Mouse (Mus musculus): Measurements from ENCODE around the gene Plekha7.

Gene Plekha7

DNA sequence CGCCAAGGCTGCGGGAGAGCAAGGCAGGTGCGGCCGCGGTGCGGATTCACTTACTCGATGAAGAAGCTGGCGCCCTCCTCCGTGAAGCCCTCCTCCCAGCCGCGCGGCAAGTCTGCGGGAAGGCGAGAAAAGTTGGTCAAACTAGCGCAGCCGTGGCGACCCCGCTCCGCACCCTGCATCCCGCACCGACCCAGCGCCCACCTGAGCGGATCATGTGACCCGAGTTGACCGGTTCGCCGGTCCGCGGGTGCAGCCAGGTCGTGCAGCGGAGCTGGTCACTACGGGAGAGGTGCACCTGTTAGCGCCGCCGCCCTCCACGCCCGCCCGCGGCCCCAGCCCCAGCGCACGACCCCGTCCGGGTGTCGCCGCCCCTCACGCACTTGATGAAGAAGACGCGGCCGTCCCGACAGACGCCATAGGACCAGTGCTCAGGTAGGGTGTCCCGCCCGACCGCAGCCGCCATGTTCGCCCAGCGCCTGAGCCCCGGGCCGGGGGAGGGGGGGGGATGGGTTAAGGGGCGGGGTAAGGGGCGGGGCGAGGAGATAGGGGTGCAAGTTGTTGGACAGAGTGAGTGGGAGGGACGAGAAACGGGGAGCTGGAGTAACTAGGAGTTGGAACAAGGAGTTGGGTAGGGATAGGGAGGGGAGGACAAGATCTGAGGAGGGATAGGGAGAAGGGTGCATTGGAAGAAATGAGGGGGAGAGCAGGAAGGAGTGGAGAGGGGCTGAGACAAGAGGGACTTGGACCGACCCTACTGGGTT is at the start of gene Plekha7:
Plekha7 (minus strand) TSS at position 506 of the 761 bp plus-strand sequence.
- peak; percentile 49 for DNase-seq

DNA sequence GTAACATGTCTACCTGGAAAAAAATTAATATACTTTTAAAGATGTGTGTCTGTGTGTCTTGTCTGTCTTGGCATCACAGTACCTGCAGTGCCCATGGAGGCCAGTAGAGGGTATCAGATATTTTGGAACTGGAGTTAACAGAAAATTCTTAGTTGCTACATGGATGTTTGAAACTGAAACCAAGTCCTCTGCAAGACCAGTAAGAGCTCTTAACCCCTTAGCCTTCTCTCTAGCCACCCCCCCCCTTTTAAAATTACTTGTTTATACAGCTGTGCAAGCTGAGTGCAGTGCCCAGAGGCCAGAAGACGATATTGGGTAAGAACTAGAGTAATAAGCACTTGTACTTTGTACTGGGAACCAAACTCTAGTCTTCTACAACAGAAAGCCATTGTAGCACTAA is 28.1 kb upstream of the Plekha7 start:
- DNase-seq: peak; percentile 86

DNA sequence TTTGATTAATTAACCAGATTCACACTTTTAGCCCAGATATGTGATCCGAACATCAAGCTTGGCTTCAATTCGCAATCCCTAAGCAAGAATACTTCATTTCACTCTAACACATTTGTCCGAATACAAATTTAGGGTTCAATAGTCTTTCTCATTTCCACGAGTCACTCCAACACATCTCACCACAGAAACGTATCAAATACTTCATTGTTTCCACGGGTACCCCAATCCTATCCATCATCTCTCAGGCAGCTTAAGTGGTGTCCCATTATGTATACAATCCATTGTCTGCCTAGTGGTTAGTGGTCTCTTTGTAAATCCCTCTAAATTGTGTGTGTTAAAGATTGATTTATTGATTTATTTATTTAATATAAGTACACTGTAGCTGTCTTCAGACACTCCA is 27.0 kb upstream of the Plekha7 start:
- no peak for DNase-seq

DNA sequence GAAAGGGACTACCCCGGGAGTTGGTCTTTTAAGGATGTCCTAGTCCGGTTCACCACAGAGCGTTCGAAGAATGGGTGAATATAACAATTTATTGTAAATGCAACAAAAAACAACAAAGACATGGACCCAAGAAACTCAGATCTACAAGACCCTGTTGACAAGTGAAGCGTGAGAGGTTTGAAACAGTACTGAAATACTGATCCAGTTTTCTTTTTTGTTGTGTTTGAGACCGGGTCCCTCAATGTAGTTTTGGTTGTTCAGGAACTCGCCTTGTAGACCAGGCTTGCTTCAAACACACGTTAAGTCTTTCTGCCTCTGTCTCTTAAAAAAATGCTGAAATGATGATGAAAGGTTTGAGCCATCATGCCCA is 26.5 kb upstream of the Plekha7 start:
- no peak for DNase-seq

DNA sequence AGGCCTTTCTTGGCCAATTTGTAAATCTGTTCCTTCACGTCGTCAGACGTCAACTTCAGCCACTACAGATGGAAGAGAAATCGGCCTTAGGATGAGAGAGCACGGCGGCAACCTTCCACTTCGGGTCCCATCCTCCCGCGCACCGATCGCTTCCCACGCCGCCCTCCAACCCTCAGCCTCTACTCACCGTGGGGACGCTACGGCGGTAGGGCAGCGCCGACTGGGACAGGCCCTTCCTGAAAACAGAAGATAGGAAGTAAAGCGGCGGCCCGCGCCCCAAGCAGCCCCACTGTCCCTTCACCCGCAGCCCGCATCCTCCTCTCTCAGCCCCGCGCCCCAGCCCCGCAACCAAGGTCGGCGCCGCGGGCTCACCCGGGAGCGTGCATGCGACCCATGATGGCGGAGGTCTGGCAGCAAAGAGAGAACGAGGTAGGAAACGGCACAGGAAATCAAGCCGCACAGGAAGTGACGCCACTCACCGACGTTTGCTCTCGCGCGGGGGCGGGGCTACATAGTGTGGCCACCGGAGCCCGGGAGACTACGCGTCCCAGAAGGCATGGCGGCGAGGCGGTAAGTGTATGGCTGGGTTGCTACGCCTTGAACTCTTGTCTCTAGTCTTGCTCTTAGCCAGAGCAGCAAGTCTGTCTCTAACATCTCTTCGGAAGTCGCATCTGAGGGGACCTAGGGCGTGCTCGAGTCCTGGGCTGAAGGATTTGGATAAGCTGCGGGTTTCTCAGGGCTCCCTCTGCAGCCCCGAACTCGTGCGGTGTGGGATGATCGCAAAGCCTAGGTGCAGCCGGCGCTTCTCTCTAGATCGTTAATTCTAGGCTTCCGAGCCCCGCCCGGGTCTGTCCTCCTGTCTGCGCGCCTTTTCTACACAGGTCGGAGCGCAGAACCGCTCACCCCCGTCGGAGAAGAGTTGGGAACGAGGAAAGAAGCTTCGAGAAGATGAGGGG is 25.8 kb upstream of the Plekha7 start, which contains the start of gene Rps13:
Rps13 (minus strand) TSS at position 483 of the 956 bp plus-strand sequence.
- DNase-seq: peak; percentile 98

DNA sequence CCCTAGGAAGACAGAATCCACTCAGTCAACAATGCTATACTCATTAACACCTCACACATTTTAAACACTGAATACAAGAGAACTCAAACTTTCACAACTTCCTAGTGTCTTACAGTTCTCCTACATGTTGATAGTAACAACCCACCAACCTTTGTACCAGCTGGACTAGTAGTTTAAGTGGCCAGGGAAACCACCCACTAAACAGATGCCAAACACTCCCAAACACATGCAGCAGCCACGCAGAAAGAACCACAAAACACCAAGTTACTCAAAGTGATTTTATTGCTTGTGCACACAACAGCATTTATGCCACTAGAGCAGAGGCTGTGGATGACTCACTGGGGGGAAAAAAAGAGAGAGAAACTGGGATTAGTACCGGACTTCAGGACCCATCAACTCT is 23.1 kb upstream of the Plekha7 start:
- no peak for DNase-seq

DNA sequence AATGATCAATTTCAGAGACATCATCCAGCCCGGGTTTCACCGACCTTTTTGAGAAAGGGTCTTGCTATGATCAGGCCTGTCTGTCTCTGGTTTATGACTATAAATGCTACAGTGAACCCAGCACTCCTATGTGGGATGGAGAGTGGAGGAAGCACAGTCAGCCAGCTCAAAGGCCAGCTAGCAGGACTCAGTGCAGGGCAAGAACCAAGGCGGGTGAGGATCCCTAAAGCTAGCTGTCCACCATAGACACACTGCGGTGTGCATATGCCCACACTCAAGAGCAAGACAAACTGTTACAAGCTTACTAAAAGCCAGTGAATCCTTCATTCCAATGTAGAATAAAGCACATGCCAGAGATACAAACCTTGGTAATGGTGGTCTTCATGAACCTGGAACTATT is 21.7 kb upstream of the Plekha7 start:
- no peak for DNase-seq

DNA sequence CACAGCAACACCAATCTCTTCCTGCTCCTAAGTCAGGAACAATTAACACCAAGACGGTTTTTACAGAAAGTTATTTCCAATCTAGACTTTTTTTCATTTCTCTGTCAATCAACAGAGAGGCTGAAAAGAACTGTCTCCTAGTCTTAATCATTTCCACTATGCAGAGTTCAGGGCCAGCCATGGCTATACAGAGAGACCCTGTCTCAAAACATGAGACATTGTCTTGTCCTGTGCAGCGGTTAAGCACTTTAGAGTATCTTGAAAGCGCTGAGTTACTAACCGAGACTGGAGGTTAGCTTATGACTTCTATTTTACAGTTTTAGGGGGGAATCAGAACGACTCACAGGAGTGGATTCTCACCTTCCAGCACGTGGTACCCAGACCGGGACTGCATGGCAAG is 20.6 kb upstream of the Plekha7 start:
- DNase-seq: no peak

DNA sequence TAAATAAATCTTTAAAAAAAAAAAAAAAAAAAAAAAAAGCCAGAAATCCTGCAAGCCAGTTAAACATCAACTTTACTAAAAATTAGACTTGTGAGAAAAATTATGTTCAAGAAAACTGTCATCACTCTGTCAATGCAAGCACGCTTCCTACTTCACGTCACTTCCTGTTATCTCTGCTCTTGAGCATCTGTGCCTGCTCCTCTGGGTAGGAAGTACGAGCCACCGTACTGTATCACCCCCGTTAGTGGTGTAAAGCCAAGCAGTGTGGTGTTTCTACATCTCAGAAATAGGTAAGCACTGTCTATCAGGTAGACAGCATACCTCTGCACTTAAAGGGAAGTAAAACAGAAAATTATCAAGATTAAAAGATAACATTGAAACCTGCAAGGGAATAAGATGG is 19.7 kb upstream of the Plekha7 start:
- DNase-seq: no peak

DNA sequence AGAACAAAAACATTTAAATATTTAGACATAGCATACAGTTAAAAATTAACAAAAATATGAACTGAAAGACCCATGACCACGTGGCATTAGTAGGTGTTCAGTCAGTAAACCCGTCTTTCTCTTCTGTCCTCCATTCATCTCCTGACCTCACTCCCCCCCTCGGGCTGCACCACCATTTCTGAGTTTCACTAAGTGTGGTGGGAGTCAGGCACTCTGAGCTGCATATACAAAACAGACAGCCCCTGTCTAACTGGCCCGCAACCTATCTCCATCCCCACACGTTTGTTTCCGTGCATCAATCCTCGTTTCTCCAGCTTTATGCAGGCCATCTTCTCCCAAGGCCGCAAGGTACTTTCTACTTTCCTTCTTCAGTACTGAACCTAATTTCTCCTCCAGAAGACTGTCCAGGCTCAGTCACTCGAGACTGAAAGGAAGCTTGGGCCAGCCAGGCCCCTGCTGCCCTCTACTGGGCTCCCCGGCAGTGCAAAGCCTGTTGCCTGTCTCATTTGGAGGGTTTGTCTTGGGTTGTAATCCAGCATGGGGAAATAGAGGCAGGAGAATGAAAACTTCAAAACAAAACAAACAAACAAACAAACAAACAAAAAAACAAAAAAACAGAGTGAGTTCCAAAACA is 15.3 kb upstream of the Plekha7 start:
- peak; percentile 84 for DNase-seq

DNA sequence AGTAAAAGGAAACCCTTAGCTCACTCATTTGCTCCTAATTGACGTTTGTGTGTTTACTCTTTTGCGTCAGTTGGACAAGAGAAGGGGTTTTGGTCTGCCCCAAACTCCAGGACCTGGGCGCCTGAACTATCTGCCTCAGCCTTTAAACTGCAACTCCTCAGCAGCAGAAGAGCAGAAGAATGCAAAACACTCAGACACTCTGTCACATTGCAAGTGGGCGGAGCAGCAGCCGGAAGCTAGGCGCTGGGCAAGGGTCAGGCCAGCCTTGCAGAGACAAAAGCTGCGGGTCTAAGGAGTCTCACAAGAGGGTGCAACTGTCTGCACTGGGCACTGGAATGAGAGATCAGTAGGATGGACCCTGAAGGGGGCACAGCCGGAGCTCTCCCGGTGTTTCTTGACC is 1.3 kb upstream of the Plekha7 start:
- DNase-seq: peak; percentile 61

DNA sequence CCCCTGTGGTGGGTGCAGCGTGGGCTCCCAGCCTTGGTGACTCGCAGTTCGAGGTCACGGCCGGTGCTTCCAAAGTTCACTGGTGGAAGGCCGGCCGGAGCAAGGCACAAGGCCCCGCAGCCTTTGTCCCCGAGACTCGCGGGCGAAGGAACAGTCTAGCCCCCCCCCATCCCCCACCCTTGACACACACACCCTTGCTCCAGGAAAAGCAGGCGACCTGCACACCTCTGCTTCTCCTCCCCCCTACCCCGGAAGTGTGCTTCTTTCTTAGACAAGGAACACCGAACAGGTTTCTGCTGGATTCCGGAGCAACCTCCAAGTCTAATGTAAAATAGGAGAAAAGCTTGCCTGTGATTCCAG is 436 bp upstream of the Plekha7 start:
- DNase-seq: peak; percentile 32

DNA sequence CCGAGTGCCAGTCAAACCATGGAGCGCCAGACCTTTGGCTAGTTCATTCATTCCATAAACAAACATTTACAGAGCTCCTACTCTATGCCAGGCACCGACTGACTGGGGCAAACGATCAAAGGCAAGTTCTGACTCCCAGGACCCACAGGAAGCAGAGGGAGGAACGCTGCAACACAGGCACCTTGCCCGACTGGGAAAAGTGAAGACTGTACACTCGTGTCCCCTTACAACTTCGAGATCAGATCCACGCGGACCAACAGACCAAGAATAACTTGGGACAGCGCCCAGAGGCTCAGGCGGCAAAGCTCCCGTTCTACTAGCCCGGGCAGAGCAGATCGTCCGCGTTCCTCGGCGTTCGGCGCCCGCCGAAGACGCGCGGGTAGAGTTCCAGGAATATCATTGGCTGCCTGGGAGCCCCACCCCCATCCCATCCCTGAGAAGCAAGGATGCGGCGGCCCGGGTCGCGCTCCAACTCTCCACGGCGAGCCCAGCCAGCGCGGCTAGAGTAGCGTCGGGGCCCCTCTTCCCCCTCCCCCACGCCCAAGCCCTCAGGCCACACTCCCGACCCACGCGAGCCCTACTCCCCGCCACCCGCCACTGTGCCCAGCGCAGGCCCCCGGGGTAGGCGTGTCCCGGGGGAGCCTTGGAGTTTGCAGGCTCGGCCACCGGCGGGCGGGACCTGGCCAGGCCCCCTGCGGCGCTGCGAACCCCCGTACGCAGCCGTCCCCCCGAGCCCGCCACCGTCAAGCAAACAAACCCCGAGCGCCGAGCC is 891 bp downstream of the Plekha7 start:
- DNase-seq: peak; percentile 78

DNA sequence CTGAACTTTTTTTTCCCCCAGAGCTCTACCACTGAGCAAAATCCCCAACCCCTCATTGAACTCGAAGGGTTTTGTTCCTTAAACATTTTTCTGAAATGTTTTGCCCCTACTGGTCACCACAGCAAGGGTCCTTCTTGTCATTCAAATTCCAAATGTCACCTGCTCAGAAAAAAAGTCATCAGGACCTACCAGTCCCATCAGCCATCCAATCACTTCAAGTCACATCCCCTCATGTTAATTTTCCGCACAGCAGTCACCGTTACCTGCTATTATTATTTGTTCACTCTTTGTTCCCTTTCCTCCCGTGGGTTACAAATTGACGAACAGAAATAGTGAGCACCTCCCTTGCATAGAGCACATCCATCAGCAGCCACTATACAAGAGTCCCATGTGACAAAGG is 1.6 kb downstream of the Plekha7 start:
- DNase-seq: no peak

DNA sequence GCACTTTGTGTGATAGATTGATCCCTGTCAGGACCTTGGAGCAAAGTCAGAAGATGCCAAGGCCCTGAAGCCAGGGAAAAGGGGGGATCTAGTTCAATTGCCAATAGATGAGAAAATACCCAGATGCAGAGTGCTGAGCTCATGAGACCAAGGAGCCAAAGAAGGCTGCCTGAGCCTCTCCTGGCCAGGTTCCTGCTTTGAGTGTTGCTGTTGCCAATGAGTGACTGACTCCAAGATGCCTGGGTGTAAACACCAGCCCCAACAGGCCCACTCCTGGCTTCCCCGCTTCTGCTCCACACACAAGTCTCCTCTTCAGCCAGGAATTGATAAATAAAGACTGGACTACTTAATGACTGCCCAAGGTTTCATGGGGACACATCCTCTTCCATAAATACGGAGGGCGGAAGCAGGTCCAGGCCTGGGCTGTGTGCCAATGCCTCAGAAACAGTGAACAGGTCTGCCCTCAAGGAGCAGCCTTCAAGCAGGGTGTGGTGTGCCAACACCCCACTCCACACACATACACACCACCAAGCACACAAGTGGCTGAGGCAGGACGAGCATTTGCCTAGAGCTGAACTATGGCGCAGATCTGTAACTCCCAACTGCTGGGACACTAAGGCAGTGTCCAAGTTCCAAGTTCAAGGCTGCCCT is 6.4 kb downstream of the Plekha7 start:
- peak; percentile 50 for DNase-seq

DNA sequence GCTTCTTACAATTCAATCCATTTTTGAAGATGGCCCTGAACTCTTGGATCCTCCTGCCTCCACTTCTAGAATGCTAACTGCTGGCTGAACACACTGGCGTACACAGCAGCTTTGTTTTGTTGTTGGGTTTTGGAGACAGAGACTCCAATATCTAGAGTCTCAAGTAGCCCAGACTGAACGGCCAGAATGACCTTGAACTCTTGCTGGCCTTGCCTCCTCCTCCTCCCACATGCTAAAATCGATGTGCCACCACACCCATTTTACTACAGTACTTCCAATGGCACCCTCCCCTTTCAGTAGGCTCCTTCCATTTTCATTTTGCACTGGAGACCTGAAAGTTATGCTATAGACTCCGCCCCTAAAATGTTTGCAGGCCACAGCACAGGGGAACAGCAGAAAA is 7.0 kb downstream of the Plekha7 start:
- no peak for DNase-seq

DNA sequence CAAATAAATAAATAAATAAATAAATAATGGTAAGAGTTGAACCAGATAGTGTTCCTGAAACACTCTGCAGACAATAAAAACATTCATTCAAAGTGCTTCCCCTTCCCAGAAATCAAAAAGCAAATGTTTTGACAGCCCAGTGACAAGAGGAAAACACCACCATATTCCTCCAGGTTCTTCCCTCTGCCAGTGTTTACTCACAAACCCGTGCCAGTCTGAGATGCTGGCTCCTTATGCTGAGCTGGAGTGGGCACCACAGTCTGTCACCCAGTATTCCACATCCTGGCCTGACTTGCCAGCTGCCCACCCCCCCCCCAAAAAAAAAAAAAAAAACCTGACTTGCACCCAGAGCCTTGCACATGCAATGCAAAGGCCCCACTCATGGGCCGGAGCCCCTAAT is 9.3 kb downstream of the Plekha7 start:
- no peak for DNase-seq

DNA sequence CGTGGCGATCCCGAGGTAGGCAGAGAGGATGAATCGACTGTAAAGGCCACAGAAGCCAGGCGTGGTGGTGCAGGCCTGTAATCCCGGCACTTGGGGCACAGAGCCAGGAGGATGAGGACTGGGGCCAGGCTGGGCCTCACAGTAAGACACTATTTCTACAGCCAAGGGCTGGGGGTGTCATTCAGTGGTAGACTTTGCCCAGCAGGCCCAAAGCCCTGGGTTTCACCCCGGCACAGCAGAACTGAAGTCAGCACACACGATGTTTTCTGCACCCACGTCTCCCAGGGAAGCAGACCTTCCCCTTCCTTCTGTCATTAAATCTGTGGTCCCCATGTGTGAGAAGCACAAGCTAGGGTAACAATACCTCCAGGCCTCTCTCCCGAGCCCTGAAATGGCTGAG is 9.8 kb downstream of the Plekha7 start:
- DNase-seq: peak; percentile 14

DNA sequence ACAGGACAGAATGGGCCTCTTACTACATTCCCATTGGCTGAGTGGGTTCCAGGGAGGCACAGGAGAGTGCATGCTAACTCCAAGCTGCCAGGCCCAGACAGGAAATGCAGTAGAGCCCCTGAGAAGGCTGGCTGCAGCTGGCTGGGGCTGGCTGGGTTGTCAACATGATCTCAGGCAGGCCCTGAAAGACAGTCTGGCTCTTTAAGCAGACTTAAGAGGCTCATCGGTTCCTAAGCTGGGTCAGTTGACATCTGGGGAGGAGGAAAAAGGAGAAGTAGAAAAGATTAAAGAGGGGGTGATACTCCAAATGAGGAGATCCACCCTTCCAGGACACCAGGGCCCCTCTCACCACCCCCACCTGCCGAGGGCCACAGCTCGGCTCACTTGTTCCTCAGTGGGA is 13.2 kb downstream of the Plekha7 start:
- DNase-seq: peak; percentile 20

DNA sequence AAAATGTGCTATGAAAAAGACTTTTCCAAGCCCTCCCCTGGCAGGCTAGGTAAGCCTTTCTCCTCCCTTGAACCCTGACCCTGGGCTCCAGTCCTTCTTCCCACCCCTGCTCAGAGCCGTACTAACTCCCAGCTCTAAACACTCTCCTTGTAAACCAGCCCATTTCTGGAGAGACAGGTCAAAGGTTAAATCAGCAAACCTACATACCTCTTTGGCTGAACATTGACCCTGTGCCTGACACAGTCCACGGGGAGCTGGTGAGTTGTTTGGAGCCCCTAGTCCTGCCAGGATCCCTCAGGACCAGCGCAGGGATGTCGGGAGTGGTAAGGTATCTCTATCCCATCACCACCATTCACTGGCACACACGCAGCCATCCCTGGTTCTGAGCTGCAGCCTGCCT is 15.8 kb downstream of the Plekha7 start:
- DNase-seq: no peak

DNA sequence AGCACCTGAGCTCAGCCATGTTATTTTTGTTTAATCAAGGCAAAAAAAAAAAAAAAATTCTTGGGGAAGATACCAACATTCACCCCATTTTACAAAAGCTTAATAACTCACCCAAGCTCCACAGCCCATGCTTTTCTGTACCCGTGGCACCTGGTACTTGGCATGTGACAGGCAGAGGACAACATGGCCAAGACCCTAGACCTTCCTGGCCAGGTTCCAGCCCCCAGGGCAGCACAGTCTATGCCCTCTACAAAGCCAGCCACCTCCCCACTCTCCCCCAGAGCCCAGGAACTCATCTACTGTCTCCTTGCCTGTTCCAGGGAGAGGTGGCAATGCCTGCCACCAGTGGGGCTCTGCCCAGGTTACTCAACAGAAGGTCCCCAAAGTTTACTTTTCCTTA is 17.6 kb downstream of the Plekha7 start:
- DNase-seq: no peak

DNA sequence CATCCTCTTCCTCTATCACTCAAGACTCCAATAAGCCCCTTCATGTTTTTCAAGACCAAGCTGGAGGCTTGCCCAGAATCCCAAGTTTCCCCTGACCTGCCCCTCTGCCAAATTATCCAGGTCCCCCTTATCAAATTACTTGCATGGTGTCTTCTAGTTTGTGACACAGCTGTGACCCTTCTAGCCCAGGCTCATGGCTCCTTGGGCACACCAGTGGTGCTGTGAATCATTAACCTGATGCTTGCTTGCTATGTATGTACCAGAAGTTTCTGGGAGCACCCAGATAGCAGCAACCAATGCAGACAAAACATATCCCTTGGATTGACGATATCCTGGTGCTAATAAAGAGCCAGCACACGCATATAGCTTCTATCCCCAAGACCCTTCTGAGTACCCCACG is 19.2 kb downstream of the Plekha7 start:
- DNase-seq: no peak
